Mouse (Mus musculus) E14TG2a.4 (cell line): ENCODE measurements around the gene Ccdc7a.
A peak's percentile ranks its signal among the peaks of the same experiment; 100 is the strongest.

Experiments used
- H3K27me3 ChIP-seq: 2 replicates; pipeline ENCODE4 v1.6.1; 2014; ENCODE audit warnings: low read length, control low read depth; ENCODE audit not compliant: insufficient read depth
- H3K36me3 ChIP-seq: 2 replicates; pipeline ENCODE4 v1.6.1; 2014; ENCODE audit warnings: low read length, control low read depth; ENCODE audit not compliant: insufficient read depth
- H3K4me1 ChIP-seq: replicated peaks from 2 replicates; pipeline ENCODE4 v1.6.1; 2014; ENCODE audit warnings: low read depth, low read length, control low read depth
- H3K4me3 ChIP-seq: replicated peaks from 2 replicates; pipeline ENCODE4 v1.5.1; 2014; ENCODE audit warnings: mild to moderate bottlenecking, low read length
- H3K9me3 ChIP-seq: 2 replicates; pipeline ENCODE4 v1.6.1; 2014; ENCODE audit warnings: low read length, control low read depth
- CTCF ChIP-seq: conservative IDR thresholded peaks from 2 replicates; pipeline ENCODE4 v1.5.1; 2014; ENCODE audit warnings: low read length
- NANOG ChIP-seq: IDR thresholded peaks from 2 replicates; pipeline ENCODE4 v1.6.1; 2014; ENCODE audit warnings: borderline replicate concordance, low read length, mixed read lengths
- POU5F1 ChIP-seq: IDR thresholded peaks from 2 replicates; pipeline ENCODE4 v1.6.1; 2014; ENCODE audit warnings: low read length, borderline replicate concordance

Gene Ccdc7a

DNA sequence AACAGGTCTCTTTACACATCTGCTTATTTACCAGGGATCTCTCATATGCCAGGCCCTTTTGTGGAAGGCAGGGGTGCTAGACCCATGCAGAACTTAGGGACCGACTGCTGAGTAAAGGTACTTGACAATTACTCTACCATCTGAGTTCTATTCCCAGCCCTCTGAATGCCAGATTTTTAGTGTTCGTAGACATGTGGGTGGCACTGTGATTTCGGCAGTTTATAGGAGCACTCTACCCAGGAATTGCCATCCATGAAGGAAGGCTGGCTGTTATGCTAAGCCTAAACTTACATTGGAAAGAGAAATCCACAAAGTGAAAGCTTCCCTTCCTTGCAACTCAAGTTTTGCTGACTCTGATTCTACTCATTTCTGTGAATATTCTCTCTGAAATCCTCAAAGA lies 329.6 kb downstream of the Ccdc7a start:
- Histone ChIP-seq H3K9me3 (no peaks in the 10 kb centered on the region), H3K27me3 (no peaks in the 10 kb centered on the region), H3K36me3 (peaks cover 47% of the 10 kb centered on the region), H3K4me1 (no peaks in the 10 kb centered on the region), H3K4me3 (no peak overlapping the region)
- TF ChIP-seq NANOG: no peak
- TF ChIP-seq POU5F1: no peak

DNA sequence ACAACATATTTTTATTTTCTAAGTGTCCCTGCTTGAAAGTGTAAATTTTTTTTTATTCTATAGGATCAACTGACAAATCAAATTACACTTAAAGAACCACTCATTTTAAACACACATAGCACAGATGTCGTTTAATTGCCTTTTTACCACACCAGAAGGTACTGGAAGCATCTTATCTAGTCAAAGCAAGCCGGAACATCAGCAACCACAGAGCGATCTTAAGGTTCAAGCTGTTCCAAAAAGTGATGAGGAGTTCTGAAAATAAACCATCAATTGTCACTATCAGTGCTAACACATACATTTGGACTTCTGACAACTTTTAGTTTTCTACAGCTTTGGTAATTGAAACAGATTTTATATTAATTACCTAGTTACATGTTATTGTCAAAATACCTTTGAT lies 331.2 kb downstream of the Ccdc7a start:
- TF ChIP-seq NANOG (no peak), POU5F1 (no peak), CTCF (no peak)

DNA sequence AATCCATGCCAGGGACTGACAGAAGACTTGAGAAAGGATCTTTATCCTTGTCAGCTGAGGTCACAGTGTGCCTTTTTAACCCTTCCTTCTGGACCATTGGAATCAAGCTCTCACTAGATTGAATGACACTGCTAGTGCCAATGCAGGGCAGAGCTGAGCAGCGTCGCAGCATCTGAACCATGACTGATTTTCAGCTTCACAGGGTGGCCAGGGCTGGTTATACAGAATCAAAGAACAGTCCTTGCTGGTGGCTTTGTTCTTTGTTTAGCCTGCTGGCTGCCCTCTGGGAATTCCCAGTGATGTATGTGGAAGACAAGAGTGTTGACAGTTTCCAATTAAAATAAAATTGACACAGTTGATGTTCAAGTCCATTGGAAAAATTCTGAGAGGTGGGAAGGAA lies 333.1 kb downstream of the Ccdc7a start:
- peaks cover 61% of the 10 kb centered on the region for H3K36me3 ChIP-seq
- no peak overlapping the region for H3K4me3 ChIP-seq
- no peaks in the 10 kb centered on the region for H3K27me3 ChIP-seq
- no peaks in the 10 kb centered on the region for H3K4me1 ChIP-seq
- no peaks in the 10 kb centered on the region for H3K9me3 ChIP-seq
- no peak for TF ChIP-seq POU5F1
- TF ChIP-seq CTCF: no peak
- TF ChIP-seq NANOG: no peak

More for the DNA sequence above, 331.2 kb downstream of the Ccdc7a start:
- Histone ChIP-seq H3K36me3 (peaks cover 55% of the 10 kb centered on the region), H3K4me1 (no peaks in the 10 kb centered on the region), H3K27me3 (no peaks in the 10 kb centered on the region), H3K9me3 (no peaks in the 10 kb centered on the region), H3K4me3 (no peak overlapping the region)

DNA sequence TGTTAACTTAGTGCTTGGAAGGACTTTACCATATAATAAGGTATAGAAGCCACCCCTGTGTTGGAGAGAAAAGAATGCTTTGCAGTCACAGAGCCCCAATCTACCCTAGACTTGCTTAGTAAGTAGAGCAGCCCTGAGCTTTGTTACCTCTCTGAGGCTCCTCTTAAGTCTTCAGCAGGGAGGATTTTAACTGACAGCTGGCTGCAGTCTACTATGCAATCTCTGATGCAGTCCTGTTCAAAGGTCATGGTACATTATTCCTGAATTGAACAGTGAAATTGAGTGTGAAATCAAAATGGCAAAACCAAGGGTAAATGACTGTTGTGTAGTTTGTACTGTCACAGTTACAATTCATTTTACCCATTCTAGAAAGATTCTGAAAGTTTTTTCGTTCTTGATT lies 338.1 kb downstream of the Ccdc7a start:
- Histone ChIP-seq H3K4me3 (no peak overlapping the region), H3K4me1 (no peaks in the 10 kb centered on the region), H3K9me3 (no peaks in the 10 kb centered on the region), H3K36me3 (peaks cover 71% of the 10 kb centered on the region), H3K27me3 (no peaks in the 10 kb centered on the region)
- no peak for TF ChIP-seq CTCF
- TF ChIP-seq NANOG: no peak
- TF ChIP-seq POU5F1: no peak

DNA sequence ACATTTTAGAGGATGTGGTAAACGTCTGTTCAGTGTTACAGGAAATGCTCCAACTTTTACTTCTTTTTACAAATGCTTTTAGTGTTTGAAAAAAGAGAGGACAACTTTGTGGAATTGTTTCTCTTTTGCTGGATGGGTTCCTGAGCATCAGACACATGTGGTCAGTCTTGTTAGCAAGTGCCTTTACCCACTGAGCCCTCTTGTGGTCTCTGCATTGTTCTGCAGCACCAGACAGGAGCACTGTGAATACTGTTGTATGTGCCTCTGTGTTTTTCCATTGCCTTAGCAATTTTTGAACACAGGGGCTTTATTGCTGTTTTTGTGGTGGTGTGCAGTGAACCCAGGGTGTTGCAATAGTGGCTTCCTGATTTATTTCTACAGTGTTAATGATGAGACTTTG lies 340.5 kb downstream of the Ccdc7a start:
- TF ChIP-seq CTCF (0 out of 2 replicates have a peak, but pooled peaks have one; percentile 17), POU5F1 (no peak), NANOG (no peak)
- Histone ChIP-seq H3K9me3 (no peaks in the 10 kb centered on the region), H3K4me1 (peaks cover 5% of the 10 kb centered on the region; the same call in 1 of the 2 replicates), H3K36me3 (peaks cover 70% of the 10 kb centered on the region), H3K4me3 (no peak overlapping the region), H3K27me3 (no peaks in the 10 kb centered on the region)

DNA sequence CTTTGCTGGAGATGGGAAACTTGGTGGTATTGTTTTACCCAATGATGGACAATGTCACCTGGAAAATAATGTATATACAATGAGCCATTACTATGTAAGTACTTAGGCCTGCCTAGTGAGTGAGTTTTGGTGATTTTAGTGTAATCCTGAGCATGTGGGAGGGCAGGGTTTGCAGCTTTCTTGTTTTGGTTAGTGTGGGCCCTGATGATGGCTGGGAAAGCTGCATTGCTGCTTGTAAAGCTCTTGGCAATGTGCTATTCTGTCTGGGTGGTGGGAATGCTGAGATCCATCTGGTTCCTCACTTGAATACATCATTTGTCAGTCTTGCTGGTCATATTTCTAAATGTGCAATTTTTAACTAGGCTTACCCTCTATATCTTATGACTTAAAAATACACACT lies 349.1 kb downstream of the Ccdc7a start:
- no peaks in the 10 kb centered on the region for H3K27me3 ChIP-seq
- H3K9me3 ChIP-seq: no peaks in the 10 kb centered on the region
- H3K4me3 ChIP-seq: no peak overlapping the region
- H3K36me3 ChIP-seq: peaks cover 90% of the 10 kb centered on the region
- no peak for TF ChIP-seq CTCF
- TF ChIP-seq POU5F1: no peak
- TF ChIP-seq NANOG: no peak
- peaks cover 5% of the 10 kb centered on the region; the same call in 1 of the 2 replicates for H3K4me1 ChIP-seq

DNA sequence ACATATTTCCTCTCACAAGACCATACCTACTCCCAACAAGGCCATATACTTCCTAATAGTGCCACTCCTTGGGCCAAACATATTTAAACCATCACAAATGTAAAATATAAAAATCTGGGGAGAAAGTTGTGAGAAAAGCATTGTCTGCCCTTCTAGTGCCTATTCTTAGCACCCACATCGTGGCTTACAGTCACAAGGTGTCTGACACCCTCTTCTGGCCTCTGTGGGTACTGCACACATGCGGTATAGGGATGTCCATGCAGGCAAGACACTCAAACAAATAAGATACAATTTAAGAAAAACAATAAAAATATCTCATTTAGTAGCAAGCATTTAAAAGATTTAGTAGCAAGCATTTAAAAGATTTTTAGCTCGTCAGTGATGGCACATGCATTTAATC lies 356.1 kb downstream of the Ccdc7a start:
- Histone ChIP-seq H3K4me1 (no peaks in the 10 kb centered on the region), H3K36me3 (peaks cover 64% of the 10 kb centered on the region), H3K27me3 (no peaks in the 10 kb centered on the region), H3K9me3 (no peaks in the 10 kb centered on the region), H3K4me3 (no peak overlapping the region)
- TF ChIP-seq CTCF (peak; percentile 99), NANOG (no peak), POU5F1 (no peak)

DNA sequence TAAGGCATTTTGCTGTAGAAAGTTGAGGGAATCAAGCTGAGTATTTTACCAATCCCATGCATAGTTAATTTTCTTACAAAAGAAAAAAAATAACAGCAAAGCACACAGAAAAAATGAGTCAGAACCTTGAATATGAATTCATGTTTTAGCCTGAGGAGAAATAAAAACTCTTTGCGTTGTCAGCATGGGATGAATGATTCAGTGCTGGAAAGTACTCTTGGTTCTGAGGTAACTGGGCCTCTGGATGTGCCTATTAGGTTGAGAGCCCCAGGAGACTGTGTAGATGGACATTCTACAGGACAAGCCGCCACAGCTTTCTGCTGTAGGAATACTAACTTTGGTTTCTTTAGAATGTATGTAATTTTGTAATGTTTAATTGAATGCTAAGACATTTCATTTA lies 360.5 kb downstream of the Ccdc7a start:
- no peak for TF ChIP-seq CTCF
- TF ChIP-seq POU5F1: no peak
- TF ChIP-seq NANOG: no peak
- Histone ChIP-seq H3K27me3 (no peaks in the 10 kb centered on the region), H3K9me3 (no peaks in the 10 kb centered on the region), H3K36me3 (peaks cover 21% of the 10 kb centered on the region), H3K4me1 (peaks cover 8% of the 10 kb centered on the region), H3K4me3 (no peak overlapping the region)

DNA sequence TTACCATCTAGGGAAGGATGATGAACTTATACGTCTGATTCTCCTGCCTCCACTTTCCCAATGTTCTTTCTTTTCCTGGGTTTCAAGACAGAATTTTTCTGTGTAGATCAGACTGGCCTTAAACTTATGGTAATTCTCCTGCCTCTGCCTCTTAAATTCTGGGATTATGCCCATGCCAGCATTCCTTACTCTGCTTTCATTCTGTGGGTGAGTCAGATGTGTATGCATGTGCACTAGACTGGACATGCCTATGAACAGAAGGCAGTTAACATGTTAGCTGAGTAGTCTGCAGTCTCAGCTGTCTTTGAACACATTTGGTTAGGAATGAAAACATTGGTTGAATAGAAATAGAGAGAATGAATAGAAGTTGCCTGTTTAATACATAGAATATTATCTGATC lies 360.9 kb downstream of the Ccdc7a start:
- H3K36me3 ChIP-seq: peaks cover 19% of the 10 kb centered on the region
- TF ChIP-seq POU5F1: no peak
- TF ChIP-seq CTCF: no peak
- no peak for TF ChIP-seq NANOG
- no peaks in the 10 kb centered on the region for H3K27me3 ChIP-seq
- peaks cover 11% of the 10 kb centered on the region for H3K4me1 ChIP-seq
- H3K9me3 ChIP-seq: no peaks in the 10 kb centered on the region
- no peak overlapping the region for H3K4me3 ChIP-seq

DNA sequence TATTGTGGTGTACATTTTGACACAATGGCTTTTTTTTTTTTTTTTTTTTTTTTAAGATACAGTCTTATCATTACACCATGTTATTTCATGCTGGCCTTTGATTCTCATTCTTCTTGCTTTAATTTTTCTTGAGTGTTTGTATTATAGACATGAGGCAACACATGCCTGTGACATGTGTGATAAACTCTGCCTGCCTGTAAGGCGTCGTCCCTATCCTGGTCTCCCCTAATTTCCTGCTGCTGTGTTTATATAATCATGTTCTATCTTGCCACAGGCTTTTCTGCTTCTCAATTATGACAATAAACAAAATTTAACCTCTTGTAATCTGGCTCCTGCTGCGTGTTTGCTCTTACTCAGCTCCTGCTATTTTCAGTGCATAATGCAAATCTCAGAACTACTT lies 367.4 kb downstream of the Ccdc7a start:
- TF ChIP-seq NANOG: no peak
- no peak for TF ChIP-seq CTCF
- no peak for TF ChIP-seq POU5F1
- H3K9me3 ChIP-seq: no peaks in the 10 kb centered on the region
- peaks cover 17% of the 10 kb centered on the region for H3K4me1 ChIP-seq
- no peak overlapping the region for H3K4me3 ChIP-seq
- H3K36me3 ChIP-seq: no peaks in the 10 kb centered on the region
- no peaks in the 10 kb centered on the region for H3K27me3 ChIP-seq
